Mouse (Mus musculus): ENCODE results near the gene Asic3. TPM values are rescaled to one million over a fixed set of nuclear protein-coding genes. Genes with fewer than 3 reads are reported as not detected.

Gene Asic3
- 1.4 and 5.2 TPM in 2 replicates for polyA plus RNA-seq (2012; rRNA removed)

DNA sequence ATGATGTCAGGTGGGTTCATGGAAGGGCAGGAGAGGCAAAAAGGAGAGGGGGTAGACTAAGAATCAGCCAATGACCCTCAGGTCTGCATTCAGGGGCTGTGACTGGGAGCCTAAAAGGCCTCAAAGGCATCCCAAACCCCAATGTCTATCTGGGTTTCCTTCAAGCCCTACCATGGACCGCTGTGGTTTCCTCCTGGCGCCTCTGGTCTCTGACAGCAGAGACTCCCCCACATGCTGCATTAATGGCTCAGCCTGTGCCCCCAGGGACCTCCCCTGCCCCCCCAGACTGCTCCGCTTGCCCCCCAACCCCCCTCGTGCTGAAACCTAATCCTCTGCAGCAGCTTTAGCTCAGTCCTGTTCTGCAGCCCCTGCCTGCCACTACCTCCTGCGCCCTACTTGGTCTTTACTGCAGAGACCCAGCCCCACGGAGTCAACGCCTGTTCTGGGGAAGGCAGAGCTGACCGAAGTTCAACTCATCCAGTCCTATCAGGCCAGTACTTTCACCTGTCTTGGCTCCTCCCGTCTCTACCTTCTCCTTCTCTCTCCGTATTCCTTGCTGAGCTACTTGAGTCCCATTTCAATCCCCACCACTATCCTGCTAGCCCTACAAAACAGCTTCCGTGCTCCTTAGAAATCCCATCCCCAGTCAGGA, at the start of gene Asic3:
TSS of gene Asic3 (plus strand) at position 351 of the 652 bp plus-strand sequence.

DNA sequence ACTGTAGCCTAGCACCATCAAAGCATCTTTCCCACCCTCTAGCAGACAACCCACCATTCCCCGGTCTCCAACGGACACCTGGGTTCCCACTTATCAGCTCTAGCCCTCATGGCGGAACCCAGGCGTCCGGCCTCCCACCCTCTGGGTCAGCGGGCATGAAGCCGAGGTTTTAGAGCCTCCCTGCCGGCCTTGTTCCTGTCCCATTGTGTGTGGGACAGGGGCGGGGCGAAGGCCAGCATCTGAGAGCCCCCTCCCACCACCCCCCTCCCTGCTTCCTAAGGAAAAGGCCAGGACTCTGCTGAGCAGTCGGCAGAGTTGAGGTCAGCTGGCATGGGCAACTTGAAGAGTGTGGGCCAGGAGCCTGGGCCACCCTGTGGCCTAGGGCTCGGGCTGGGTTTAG, 48.7 kb upstream of the Asic3 start, which contains the start of gene Nos3:
TSS of gene Nos3 (plus strand) at position 303 of the 400 bp plus-strand sequence.

GRCm38 (mm10) chr5:24391864-24392263, 21.3 kb upstream of the Asic3 start, which contains the start of gene Atg9b:
Gene Atg9b, minus strand, starts transcription at chr5:24392143.

GRCm38 (mm10) chr5:24393392-24393997, 19.7 kb upstream of the Asic3 start, which contains the start of gene Abcb8:
Gene Abcb8, plus strand, starts transcription at chr5:24393663.

DNA sequence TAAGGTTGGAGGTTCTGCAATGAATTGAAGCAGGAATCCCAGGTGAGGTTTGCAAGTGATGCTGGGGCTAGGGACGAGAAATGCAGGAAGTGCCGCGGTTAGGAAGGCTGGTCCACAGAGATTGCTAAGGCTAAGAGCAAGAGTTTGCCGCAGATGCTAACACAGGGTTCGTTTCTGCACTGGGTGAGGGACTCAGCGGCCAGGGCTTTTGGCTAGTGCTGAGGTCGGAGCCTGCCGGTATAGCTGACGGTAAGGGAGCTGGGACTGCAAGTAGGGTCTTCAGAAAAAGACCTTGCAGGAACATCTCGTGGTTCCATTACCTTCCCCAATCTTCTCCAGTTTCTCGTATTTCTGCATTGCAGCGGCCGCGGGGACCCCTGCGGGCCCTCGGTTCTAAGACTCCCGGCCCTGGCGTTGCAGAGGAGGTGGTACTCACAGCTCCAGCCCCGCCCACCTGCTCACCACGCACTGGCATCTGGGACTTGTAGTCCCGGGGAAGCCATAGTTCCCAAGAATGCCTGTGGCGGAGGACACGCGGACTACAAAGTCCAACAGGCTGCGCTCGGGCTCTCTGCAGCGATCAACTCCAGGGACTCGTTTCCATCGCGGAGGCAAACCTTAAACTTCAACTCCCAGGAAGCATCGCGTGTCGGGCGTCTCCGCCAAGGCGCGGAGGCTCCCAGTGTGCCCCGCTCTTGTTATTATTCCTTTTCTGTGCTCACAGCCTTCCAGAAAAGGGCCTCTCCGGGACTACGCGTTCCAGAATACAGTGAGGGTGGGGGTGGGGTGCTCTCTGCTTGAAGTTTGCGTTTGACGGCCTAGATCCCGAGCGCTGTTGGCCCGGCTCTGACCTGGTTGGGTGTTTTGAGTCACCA, 10.2 kb downstream of the Asic3 start, which contains the start of the genes Cdk5 and Slc4a2:
TSS of gene Cdk5 (minus strand) at position 402 of the 875 bp plus-strand sequence.
TSS of gene Slc4a2 (plus strand) at position 709 of the 875 bp plus-strand sequence.

GRCm38 (mm10) chr5:24444746-24445427, 31.7 kb downstream of the Asic3 start, which contains the start of gene Fastk:
Gene Fastk, minus strand, starts transcription at chr5:24445287.

DNA sequence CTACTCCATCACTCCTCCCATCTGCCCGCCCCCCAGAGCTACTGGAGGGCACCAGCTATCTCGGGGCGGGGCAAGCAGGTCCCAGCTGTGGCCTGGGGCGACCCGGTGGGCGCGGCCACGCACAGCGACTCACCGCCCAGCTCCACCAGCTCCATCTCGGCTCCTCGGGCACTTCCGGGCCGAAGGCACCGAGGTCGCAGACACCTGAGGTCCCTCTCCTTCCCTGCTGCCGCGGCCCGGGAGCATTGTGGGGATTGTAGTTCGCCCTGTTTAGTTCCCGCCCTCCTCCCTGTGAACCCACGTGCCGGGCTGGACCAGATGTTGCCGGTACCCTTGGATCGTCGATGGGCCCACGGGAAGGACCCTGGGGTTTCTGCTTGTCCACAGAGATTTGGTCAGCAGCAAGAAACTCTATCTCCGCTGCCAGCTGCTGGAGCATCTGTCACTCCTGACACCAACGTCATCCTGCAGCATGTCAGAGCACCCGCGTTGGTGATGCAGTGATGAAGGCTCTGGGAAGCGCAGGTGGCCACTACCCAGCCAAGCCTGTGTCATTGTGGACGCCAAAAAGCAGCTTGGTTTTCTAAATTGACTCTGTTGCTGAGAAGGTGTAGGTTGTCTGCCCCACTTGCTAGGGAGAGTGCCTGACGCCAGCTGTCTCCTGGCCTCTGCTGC, 34.6 kb downstream of the Asic3 start, which contains the start of gene Tmub1:
TSS of gene Tmub1 (minus strand) at position 231 of the 675 bp plus-strand sequence.

GRCm38 (mm10) chr5:24452030-24452690, 39.0 kb downstream of the Asic3 start, which contains the start of gene Agap3:
Gene Agap3, plus strand, starts transcription at chr5:24452177.

Other genes starting within 250 kb of the Asic3 start
- gene Nupl2, start 248.4 kb upstream of the Asic3 start, polyA plus RNA-seq (2012; rRNA removed): 9.8 and 10.5 TPM in 2 replicates
- gene Kcnh2, start 61.8 kb upstream of the Asic3 start, polyA plus RNA-seq (2012; rRNA removed): 33.9 and 40.9 TPM in 2 replicates
- gene Nos3, start 48.6 kb upstream of the Asic3 start, polyA plus RNA-seq (2012; rRNA removed): 9.0 and 9.2 TPM in 2 replicates
- 1.1 and 1.3 TPM in 2 replicates for gene Atg9b, start 21.2 kb upstream of the Asic3 start, polyA plus RNA-seq (2012; rRNA removed)
- 49.0 and 50.9 TPM in 2 replicates for gene Abcb8, start 19.7 kb upstream of the Asic3 start, polyA plus RNA-seq (2012; rRNA removed)
- 177 and 195 TPM in 2 replicates for gene Cdk5, start 10.1 kb downstream of the Asic3 start, polyA plus RNA-seq (2012; rRNA removed)
- 42.4 and 45.9 TPM in 2 replicates for gene Slc4a2, start 10.4 kb downstream of the Asic3 start, polyA plus RNA-seq (2012; rRNA removed)
- gene Fastk, start 31.9 kb downstream of the Asic3 start, polyA plus RNA-seq (2012; rRNA removed): 193 and 194 TPM in 2 replicates
- gene Tmub1, start 34.5 kb downstream of the Asic3 start, polyA plus RNA-seq (2012; rRNA removed): 50.2 and 50.7 TPM in 2 replicates
- 195 and 199 TPM in 2 replicates for gene Agap3, start 38.8 kb downstream of the Asic3 start, polyA plus RNA-seq (2012; rRNA removed)
- gene Gbx1, start 113.8 kb downstream of the Asic3 start, polyA plus RNA-seq (2012; rRNA removed): 3.5 and 4.0 TPM in 2 replicates
- 0.22 and 0.46 TPM in 2 replicates for gene Asb10, start 127.6 kb downstream of the Asic3 start, polyA plus RNA-seq (2012; rRNA removed)
- gene 4931409K22Rik, start 143.4 kb downstream of the Asic3 start, polyA plus RNA-seq (2012; rRNA removed): 0.43 and 0.49 TPM in 2 replicates
- 70.8 and 79.3 TPM in 2 replicates for gene Abcf2, start 164.1 kb downstream of the Asic3 start, polyA plus RNA-seq (2012; rRNA removed)
- gene Chpf2, start 173.3 kb downstream of the Asic3 start, polyA plus RNA-seq (2012; rRNA removed): 28.3 and 31.8 TPM in 2 replicates
- 146 and 174 TPM in 2 replicates for gene Smarcd3, start 211.0 kb downstream of the Asic3 start, polyA plus RNA-seq (2012; rRNA removed)